Mouse (Mus musculus): ENCODE results near the gene Kcnt1.

Kcnt1 gene

DNA sequence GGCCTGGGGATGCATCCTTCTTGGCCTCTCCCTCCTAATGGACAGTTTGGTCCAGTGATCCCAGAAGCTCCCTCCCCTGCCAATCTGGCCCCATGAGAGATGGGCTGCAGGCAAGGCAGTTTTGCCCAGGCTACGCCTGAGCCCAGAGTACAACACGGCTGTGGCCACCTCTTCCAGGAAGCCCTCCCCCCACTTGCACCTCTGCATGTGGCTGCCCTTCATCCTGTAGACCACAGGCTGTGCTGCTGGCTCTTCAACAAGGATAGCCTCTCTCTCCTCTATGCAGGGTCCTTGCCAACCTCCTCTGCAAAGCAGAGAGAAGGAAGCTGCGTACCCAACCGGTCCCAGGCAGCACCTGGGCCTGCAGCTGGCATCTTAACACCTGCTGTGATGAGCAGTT lies 15.5 kb downstream of the Kcnt1 start:
- no peak for DNase-seq

DNA sequence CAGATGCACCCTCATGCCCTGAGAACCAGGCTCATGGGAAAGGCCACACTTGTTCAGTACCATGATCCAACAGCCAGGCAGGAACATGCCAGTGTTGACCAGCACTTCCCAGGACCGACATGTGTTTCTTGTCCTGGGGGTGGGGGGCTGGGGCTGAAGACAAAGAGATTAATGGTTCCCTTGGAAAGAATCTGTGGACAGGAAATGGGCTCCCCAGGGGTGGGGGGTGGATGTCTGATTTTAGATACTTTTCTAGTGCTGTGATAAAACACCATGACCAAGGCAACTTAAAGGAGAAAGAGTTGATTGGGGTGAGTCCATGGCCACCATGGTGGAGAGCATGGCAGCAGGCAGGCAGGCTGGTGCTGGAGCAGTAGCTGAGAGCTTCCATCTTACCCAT lies 18.7 kb downstream of the Kcnt1 start:
- no peak for DNase-seq

- no peak for DNase-seq
Observed at GRCm38 (mm10) chr2:25884756-25885155, 21.2 kb downstream of the Kcnt1 start.

GRCm38 (mm10) chr2:25887226-25887625 lies 23.7 kb downstream of the Kcnt1 start:
- no peak for DNase-seq

DNA sequence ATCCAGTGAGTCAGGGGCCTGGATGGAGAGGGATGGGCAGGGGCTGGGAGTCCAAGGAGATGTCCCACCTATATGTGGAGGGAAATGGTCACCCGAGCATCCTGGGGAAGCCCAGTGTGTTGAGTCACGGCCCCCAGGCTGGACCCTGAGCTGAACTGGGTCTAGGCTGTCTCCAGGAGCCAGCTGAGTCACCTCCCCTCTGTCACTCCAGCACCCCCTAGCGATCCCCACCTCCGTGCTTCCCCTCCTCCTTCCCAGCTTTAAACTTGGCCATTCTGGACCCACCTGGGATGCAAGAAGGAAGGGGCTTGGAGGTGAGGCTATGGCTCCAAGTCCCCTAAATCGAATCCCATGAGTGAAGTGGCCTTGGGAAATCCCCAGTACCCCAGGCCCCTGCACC lies 24.6 kb downstream of the Kcnt1 start:
- DNase-seq: peak; percentile 11

DNA sequence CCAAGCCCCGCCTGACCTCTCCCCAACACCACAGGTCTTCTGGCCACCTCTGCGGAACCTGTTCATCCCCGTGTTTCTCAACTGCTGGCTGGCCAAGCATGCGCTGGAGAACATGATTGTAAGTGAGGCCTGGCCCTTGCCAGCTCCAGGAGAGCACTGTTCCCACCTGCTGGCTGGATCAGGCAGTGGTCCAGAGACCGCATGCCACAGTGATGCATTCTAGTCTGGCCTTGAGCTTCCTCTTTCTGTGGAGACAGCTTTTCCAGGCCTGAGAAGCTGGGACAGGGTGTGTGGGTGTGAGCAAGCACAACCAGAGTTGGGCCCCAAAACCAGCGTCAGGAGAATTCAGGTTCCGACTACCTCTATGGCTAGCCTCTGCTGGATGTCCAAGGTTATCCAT lies 28.9 kb downstream of the Kcnt1 start:
- no peak for DNase-seq

DNA sequence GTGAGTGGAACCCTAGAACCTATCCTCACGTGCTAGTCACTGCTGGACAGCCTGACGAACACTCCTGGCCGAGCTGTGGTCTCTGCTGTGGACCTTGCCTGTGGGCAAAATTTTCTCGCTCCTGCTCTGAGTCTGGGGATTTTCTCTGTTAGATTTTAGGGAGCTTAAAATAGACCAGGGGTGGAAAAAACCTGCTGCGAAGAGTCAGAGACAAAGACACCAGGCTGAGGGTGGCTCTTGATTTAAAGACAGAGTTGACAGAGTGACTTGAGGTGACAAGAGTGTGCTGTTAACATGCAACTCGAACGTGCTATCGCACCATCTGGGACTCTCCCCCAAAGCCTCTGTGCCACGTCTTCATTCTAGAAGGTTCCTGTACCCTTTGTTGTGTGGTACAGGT lies 35.4 kb downstream of the Kcnt1 start:
- DNase-seq: no peak

- DNase-seq: no peak
Observed at GRCm38 (mm10) chr2:25909872-25910271, 46.3 kb downstream of the Kcnt1 start.

- peak; percentile 59 for DNase-seq
Observed at GRCm38 (mm10) chr2:25913247-25913646, 49.7 kb downstream of the Kcnt1 start.

GRCm38 (mm10) chr2:25914201-25914600 lies 50.7 kb downstream of the Kcnt1 start:
- no peak for DNase-seq

- DNase-seq: no peak
Observed at GRCm38 (mm10) chr2:25914821-25915220, 51.3 kb downstream of the Kcnt1 start.

DNA sequence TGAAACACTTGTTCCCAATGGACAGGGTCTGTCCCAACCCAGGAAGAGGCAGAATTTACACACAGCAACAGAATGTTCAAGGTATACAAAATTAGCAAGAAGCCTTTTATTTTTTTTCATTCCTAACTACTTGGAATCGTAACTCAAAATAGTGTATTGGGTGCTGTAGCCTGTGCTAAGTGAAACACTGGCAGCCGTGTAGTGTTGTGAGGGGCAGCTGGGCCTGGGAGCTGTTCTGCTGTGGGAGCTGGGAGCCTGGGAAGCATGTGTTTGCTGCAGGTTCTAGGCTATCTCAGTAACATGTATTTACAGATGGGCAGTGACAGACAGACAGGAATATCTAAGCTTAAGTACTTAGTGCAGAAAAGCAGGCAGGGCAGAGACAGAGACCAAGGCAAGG lies 54.9 kb downstream of the Kcnt1 start:
- DNase-seq: no peak

DNA sequence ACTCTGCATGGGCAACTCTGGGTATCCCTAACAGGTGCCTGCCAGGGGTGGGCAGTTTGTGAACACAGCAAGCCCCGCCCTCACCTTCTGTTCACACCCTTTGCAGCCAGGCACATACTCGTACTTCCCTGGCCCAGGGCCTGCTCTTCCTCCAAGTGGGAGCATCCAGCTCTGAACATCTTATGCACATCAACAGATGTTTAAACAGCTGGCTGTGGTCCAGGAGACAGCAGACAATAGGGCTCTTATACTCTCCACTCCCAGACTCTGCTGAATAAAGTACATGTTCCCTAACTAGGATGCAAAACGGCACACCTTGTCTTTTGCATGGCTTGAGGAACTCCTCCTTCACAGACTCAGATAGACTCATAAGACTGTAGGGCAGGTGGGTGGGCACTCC lies 56.4 kb downstream of the Kcnt1 start:
- no peak for DNase-seq

DNA sequence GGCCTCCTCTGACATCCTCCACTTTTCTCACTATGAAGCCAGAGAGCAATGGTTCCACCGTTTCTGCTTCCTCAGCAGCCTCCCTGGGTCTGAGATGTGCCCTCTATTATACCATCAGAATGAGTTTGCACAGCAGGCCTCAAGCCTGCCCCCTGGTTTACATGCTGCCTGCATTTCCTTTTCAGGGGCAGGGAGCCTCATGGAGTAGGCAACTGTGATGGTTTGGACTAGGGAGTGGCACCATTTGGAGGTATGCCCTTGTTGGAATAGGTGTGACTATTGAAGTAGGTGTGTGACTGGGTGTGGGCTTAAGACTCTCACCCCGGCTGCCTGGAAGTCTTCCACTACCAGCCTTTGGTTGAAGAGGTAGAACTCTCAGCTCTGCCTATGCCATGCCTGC lies 60.3 kb downstream of the Kcnt1 start:
- DNase-seq: no peak

- no peak for DNase-seq
Observed at GRCm38 (mm10) chr2:25924934-25925333, 61.4 kb downstream of the Kcnt1 start.

- DNase-seq: no peak
Observed at GRCm38 (mm10) chr2:25927821-25928220, 64.3 kb downstream of the Kcnt1 start.

GRCm38 (mm10) chr2:25931249-25931859 lies 67.8 kb downstream of the Kcnt1 start:
- peak; percentile 25 for DNase-seq

DNA sequence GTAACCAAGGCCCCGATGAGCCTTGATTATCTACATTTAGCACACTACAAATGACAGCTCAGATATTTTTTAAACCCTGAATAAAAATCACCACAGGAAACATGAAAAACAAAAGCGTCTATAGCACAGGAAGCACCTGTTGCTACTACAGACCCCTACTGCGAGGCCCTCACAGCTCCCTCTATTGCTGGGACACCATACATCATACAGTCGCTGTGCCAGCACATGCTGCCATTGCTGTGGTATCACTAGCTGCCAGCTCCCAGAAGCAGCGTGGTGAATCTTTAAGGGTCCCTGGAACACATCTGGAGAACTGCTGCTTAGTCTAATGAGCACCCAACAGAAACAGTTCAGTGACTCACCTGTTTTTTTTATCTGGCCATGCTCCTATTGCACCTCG lies 77.0 kb downstream of the Kcnt1 start:
- DNase-seq: peak; percentile 60

DNA sequence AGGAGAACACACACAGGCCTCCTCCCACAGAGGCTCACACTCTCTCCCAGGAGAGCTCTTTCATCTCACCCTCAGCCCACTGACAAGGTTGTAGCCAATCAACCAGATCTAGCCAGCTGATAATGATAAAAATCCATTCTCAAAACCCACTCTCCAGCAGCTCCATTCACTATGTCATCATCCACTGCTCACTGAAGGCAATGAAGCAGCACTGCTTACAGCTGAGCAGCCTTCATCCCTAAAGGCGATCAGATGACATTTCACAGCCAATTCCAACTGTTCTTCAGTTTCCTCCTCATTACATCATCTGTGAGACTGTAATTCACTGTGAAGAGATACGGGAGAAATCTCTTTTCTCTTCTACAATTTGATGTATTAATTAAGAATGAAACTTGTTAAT lies 80.3 kb downstream of the Kcnt1 start:
- DNase-seq: no peak

GRCm38 (mm10) chr2:25947950-25948349 lies 84.4 kb downstream of the Kcnt1 start:
- no peak for DNase-seq

DNA sequence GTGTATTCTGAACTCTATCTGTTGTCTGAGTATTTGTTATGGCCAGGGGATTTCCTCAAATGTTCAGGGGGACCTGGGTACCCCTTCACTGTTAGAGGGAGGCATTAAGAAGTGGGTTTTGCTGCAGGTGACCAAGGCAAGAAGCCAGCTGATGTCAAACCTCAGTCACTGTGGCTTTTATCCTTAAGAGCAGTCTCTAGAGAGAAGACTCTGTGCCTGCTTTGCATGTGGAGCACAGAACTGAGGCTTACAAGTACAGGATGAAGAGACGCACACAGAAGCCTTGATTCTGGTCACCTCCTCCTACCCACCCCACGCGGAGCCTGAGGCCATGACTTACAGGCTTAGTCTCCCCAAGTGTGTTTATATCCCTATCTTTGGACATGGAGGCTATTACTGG lies 85.8 kb downstream of the Kcnt1 start:
- DNase-seq: no peak

Data from thymus, postnatal 25 days (tissue).